Mouse (Mus musculus) bone marrow macrophage, adult 2 months (primary cell): Measurements from ENCODE around the gene Pcgf2.

Experiments
- CTCF ChIP-seq: IDR thresholded peaks from 2 replicates; pipeline ENCODE4 v1.5.1; 2012; ENCODE audit warnings: low read depth, mild to moderate bottlenecking, low read length, moderate library complexity
- POLR2A ChIP-seq: IDR thresholded peaks from 2 replicates; pipeline ENCODE4 v1.6.1; 2012; ENCODE audit warnings: mild to moderate bottlenecking, low read depth, low read length, borderline replicate concordance

DNA sequence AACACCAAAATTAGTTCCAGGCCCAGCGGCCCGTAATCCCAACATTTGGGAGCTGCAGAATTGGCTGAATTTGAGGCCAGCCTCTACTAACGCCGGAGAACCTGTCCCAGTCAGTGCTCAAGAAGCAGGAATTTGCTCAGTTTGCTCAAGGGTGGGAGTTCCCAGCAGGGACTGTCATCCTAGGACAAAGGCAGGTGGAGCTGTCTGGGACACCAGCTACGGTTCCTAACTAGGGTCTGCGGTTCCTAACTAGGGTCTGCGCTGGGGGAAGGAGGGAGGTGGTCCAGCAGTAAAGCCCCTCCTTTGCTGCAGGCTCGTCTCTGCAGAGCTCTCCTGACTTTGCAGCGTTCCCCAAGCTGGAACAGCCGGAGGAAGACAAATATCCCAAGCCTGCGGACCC is 27.1 kb downstream of the Pcgf2 start:
- TF ChIP-seq CTCF (no peak), POLR2A (no peak)
